Mouse (Mus musculus): ENCODE data around the gene Ppp5c.

GRCm38 (mm10) chr7:17060782-17061605 lies 33.3 kb upstream of the Ppp5c start:
- peak; percentile 28; the same call in 1 of the 2 replicates for TF ChIP-seq CTCF (conservative IDR thresholded peaks at IDR 0.05; ENCODE audit: low read length)
- TF ChIP-seq POU5F1 (IDR thresholded peaks at IDR 0.05; ENCODE audit: borderline replicate concordance, low read length), result no peak
- no peak for TF ChIP-seq NANOG (IDR thresholded peaks at IDR 0.05; ENCODE audit: borderline replicate concordance, low read length)
